Mouse (Mus musculus) sigmoid colon, adult 10 weeks (tissue): Measurements from ENCODE around the gene Iglon5. TPM values are rescaled to one million over a fixed set of nuclear protein-coding genes. Genes with fewer than 3 reads are reported as not detected.

Experiments used
- polyA plus RNA-seq: library from polyadenylated mRNA; stranded (reverse); fragments of 350-450 nt; fragmentation: Illumina TruSeq; extraction: RNeasy Lipid Tissue Mini Kit (QIAGEN cat#74804); gene quantifications from one replicate; pipeline ENCODE4 v1.2.3, GENCODE M21; 2014; ENCODE audit warnings: low read depth, low replicate concordance

The Iglon5 gene
- polyA plus RNA-seq = not detected

DNA sequence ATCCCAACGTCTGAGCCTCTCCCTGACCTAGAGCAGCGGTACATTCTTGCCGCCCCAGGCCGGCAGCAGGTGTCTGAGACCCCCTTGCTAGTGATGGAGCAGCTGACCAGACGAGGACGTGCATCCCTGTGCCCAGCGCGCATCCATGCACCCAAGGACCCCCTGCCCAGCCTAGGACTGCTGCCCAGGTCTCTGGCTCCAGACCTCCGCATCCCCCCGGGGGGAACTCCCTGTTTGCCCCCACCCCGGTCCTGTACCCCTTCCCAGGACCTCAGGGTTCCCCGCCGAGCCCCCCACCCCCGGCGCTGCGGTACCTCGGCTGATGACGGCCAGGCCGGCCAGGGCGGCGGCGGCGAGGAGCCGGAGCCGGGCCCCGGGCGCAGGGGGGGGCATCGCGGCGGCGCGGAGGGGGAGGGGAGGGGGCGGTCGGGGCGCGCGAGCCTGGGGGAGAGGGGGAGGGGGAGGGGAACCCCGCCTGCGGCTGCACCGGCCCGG lies at the start of gene Iglon5:
Gene Iglon5 (minus strand): TSS at position 445 of the 495 bp plus-strand sequence.

GRCm38 (mm10) chr7:43462851-43463250 lies 27.0 kb downstream of the Iglon5 start, which contains the start of gene Vsig10l:
TSS of gene Vsig10l (plus strand) at chr7:43463151.

DNA sequence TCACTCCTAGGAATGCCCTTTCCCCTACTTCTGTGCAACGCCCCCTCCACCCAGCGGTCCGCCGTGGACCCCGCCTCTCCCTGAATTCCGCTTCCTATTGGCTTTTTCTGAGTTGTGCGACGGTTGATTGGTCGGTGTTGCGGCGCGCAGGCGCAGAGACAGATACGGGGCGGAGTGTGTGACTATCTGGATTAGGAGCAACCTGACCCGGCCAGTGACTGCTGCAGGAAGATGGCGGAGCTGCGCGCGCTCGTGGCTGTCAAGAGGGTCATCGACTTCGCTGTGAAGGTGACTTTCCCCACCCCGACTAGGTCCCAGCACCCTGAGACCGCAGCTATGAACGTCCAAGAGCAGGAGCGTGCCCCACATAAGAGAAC lies 46.0 kb downstream of the Iglon5 start, which contains the start of the genes Etfb and Gm45233:
Gene Etfb (plus strand): TSS at position 167 of the 377 bp plus-strand sequence.
Gene Gm45233 (plus strand): TSS at position 212 of the 377 bp plus-strand sequence.

DNA sequence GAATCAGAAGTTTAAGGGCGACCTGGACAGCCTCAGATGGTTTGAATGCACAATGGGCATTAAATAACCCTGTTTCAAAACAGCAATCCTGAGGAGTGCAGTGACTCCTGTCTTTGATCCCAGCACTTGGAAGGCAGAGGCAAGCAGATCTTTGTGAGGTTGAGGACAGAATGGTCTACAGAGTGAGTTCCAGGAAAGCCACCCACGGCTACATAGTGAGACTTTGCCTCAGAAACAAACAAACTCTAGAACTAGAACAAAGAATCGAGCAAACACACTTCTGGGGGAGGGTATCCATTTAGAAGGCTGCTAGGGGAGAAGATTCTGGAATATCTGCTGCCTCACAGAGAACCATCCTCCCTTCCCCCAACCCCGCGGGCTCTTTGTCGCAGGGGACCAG lies 49.4 kb downstream of the Iglon5 start, which contains the start of gene Cldnd2:
Gene Cldnd2 (plus strand): TSS at position 301 of the 400 bp plus-strand sequence.

DNA sequence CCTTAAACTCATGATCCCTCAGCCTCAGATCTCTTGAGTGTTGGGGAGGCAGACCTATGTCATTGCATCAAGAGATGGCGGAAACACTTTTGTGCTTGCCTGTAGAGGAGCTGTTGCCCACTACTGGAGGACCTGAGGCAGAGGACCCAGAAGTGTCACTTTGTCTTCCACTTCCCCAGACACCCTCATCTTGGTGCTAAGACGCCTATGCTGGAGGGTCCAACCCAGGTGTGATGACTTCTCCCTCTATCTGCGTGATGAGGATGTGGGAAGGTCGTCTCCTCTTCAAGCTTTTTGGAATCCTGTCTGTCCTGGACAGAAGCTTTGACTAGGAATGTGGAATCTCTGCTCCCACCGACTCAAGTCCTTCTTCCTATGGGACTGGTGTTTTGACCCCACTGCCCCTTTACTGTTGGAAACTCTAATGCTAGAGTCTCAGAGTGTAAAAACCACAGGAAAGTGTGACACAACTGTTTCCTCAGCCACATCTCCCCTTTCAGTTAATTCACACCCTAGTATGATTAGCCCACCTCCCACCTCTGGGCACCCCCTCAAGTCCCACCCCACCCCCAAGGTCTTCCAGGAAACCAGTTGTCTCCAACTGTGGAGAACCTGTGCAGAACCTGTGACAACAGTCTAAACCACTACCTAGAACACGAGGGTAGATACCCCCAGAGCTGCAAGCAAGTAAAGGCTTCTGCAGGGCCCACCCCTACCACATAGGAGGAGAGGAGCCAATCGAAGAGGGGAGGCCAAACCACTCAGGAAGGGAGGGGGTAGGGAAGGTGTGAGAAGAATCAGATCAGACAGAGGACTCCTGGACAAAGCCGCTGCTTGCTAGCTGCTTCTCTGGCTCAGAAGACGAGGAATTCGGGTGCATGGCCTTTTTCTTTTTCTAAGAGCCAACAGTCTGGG lies 53.3 kb downstream of the Iglon5 start, which contains the start of gene Nkg7:
Gene Nkg7 (plus strand): TSS at position 733 of the 915 bp plus-strand sequence.

GRCm38 (mm10) chr7:43427406-43427805 lies 62.5 kb downstream of the Iglon5 start, which contains the start of gene Lim2:
TSS of gene Lim2 (plus strand) at chr7:43427670.

Other genes with a start within 250 kb of the Iglon5 start
- 54.4 TPM for gene Zfp715, start 176.8 kb downstream of the Iglon5 start, polyA plus RNA-seq
- 2.7 TPM for gene Siglecf, start 138.7 kb downstream of the Iglon5 start, polyA plus RNA-seq
- 1.9 TPM for gene Siglecg, start 81.9 kb downstream of the Iglon5 start, polyA plus RNA-seq
- not detected for gene Lim2, start 62.4 kb downstream of the Iglon5 start, polyA plus RNA-seq
- gene Nkg7, start 53.0 kb downstream of the Iglon5 start, polyA plus RNA-seq = not detected
- gene Cldnd2, start 49.3 kb downstream of the Iglon5 start, polyA plus RNA-seq = not detected
- gene Etfb, start 46.0 kb downstream of the Iglon5 start, polyA plus RNA-seq = 4.8 TPM
- not detected for gene Gm45233, start 45.9 kb downstream of the Iglon5 start, polyA plus RNA-seq
- gene Vsig10l, start 26.9 kb downstream of the Iglon5 start, polyA plus RNA-seq = 0.32 TPM
- not detected for gene 4931406B18Rik, start 15.9 kb upstream of the Iglon5 start, polyA plus RNA-seq
- 14.8 TPM for gene Cd33, start 54.4 kb upstream of the Iglon5 start, polyA plus RNA-seq
- 1.5 TPM for gene Zfp658, start 72.2 kb upstream of the Iglon5 start, polyA plus RNA-seq
- 17.7 TPM for gene Zfp719, start 89.5 kb upstream of the Iglon5 start, polyA plus RNA-seq
- gene Zfp819, start 117.1 kb upstream of the Iglon5 start, polyA plus RNA-seq = not detected
- 2.9 TPM for gene Ceacam18, start 144.6 kb upstream of the Iglon5 start, polyA plus RNA-seq
- gene Siglece, start 170.1 kb upstream of the Iglon5 start, polyA plus RNA-seq = 0.54 TPM
- gene Ctu1, start 181.9 kb upstream of the Iglon5 start, polyA plus RNA-seq = 2.9 TPM
- gene Klk14, start 200.3 kb upstream of the Iglon5 start, polyA plus RNA-seq = not detected
- not detected for gene Klk13, start 222.5 kb upstream of the Iglon5 start, polyA plus RNA-seq